Mouse (Mus musculus) spleen, postnatal 14 days (tissue): Measurements from ENCODE around the gene Eef1g.
A peak's percentile ranks its signal among the peaks of the same experiment; 100 is the strongest.
"Not testable (repeated sequence)": the region's sequence is repeated elsewhere in the genome, so short reads cannot be mapped to it uniquely, and the experiment has no call there.

Source experiments
- DNase-seq, 2 experiments: peaks; one replicate each; pipeline ENCODE4 v3.0.0; 2021 to 2022; ENCODE audit warnings: low spot score in 2 of 2

The Eef1g gene

DNA sequence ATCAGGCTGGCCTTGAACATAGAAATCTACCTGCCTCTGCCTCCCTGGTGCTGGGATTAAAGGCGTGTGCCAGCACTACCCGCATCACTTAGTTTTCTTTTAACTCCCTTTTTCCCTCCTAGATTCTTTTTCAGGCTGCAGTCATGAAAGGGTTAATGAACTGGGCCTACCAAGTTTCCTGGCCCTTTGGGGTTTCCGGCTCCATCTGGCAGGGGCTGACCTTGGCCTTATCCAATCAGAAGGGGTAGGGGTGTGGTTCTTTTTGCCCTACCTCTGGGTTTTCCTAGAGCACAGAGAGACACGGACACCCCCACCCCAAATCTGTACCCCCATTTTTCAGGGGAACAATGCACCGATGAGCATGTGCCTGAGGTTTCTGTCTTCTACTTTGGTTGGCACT lies 22.1 kb upstream of the Eef1g start:
- peak; percentile 37 to 55 for DNase-seq

DNA sequence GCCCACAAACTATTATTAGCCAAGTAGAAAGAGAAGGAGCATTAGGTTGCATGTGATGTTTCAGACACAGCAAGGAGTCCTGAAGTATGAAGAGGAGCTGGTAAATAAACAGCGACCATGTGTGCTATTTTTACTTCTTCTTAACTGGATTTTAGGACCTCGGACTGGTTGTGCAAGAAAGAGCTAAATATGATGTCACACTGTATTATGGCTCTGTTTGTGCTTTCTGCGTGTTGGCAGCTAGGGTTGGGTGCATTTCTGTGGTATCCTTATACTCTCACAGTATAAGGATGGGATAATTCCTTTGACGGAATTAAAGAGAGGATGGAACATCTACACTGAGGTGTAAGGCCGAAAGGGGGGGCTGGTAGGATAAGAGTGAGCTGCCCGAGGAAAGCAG lies 21.6 kb upstream of the Eef1g start:
- no peak for DNase-seq

DNA sequence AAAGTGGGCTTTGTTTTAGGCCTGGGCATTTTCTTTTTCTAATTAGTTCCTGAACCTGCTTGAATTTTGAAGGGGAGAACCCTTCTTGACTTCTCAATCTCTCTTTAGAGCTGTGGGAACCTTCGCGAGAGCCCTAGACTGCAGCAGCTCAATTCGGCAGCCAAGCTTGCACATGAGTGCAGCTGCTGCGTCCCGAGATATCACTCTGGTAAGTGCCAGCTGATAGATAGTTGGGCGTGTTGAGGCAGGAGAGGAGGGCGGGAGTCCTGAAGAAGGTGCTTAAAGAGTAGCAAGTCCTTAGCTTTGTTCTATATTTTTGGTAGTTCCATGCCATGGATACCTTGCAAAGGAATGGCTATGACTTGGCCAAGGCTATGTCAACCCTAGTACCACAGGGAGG lies 19.9 kb upstream of the Eef1g start:
- no peak for DNase-seq

DNA sequence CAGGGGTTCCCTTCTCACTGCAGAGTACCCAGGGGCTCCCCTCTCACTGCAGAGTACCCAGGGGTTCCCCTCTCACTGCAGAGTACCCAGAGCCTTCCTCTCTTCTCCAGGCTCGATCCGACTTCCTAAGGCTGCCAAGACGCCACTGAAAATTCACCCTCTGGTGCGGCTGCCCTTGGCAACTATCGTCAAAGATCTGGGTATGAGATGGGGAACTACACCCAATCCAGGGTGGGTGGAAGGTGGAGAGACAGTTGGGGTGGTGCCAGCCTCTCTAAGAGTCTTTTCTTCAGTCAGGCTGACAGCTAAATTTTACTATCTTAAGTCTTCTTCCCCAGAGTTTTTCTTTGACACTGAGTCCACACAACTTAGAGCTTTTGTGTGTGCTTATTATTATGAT lies 16.7 kb upstream of the Eef1g start:
- no peak for DNase-seq

DNA sequence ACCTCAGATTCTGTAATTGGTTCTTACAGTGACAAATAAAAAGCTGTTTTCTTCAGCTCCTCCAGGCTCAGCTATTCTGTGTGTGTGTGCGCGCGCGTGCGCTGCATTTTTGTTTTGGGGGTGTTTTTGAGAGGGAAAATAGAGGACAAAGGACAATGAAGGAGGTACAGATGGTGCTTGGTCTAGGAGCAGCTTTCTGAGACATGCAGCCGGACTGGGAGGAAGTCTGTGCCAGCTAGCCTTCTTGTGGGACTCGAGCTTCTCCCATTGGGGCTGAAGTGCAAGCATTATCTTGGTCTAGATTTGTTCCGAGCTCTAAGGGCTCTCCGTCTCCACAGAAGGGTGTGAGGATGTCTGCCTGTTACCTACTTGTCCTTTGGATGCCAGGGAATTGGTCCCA lies 14.6 kb upstream of the Eef1g start:
- DNase-seq, result no peak

DNA sequence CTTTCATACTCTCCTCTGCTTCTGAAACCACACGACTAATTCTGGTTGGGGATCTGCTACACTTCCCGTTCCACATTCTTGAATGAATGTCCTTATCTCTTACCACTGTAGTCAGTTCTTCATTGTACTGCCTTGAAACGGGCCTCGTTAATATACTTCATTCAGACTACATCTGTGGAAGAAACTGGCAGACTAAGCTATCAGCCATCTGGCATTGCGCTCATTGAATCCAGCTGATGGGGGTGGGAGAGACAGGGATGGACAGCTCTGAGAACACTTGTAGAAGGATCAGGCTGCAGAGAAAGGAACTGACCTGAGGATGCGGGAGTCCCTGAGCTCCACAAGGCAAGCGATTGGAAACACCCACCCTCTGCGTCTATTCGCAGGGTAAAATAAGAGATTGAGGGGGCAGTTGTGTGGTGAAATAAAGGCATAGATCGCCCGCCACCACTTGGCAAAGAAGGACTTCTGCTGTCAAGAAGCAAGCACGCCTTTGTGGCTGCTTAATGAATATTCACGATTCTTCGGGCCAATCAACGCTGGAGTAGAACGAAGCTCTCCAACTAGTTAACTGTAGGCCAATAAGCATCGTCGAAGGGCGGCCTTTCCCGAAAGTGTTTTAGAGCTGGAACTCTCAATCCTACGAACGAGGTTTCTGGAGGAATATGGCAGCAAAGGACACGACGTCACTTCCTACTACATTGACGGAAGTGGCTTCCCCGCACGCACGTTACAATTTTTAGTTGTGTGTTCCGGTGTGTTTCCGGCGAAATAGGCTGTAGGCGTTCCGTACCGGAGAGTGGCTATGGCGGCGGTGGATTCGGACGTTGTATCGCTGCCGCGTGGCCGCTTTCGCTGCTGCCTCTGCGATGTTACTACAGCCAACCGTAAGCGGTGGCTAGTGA lies 13.5 kb upstream of the Eef1g start, which contains the start of gene Tut1:
Gene Tut1 (plus strand): TSS at position 713 of the 905 bp plus-strand sequence.
- DNase-seq, result peak; percentile 72 to 85

DNA sequence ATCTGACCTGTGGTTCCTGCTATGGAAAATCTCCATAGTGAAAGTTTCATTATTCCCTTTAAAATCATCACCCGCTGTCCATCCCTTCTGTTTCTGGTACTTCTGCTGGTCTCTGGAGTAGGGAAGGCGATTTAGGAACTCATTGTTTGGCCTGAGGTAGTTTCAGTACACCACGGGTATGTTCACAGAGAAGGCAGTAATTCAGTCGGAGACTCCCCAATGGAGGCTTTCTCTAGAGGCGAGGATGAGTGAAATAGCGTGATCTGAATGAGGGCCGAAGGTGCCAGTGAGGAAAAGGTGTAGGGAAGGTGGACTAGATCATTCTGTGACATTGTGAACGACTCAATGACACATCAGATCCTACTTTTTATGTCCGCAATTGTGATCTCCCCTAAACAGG lies 12.7 kb upstream of the Eef1g start:
- DNase-seq, result no peak

DNA sequence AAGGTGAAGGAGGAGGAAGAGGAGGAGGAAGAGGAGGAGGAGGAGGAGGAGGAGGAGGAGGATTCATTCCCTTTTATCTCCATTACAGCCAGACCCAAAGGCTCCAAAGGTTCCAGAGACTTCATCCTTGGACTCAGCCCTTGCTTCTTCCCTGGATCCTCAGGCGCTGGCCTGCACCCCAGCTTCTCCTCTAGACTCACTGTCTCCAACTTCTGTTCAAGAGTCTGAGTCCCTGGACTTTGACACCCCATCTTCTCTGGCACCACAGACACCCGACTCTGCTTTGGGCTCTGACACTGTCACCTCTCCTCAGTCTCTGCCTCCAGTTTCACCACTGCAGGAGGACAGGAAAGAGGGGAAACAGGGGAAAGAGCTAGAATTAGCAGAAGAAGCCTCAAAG lies 4.6 kb upstream of the Eef1g start:
- DNase-seq, result no peak

DNA sequence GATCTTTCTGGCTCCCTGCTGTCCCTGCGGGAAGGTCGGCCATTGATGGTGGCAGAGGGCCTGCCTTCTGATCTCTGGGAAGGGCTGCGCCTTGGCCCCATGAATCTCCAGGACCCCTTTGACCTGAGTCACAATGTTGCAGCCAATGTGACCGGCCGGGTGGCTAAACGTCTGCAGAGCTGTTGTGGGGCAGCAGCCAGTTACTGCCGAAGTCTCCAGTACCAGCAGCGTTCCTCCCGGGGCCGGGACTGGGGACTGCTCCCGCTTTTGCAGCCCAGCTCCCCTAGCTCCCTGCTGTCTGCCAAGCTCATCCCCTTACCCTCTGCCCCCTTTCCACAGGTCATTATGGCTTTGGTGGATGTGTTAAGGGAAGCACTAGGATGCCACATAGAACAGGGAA lies 1.8 kb upstream of the Eef1g start:
- DNase-seq, result no peak

DNA sequence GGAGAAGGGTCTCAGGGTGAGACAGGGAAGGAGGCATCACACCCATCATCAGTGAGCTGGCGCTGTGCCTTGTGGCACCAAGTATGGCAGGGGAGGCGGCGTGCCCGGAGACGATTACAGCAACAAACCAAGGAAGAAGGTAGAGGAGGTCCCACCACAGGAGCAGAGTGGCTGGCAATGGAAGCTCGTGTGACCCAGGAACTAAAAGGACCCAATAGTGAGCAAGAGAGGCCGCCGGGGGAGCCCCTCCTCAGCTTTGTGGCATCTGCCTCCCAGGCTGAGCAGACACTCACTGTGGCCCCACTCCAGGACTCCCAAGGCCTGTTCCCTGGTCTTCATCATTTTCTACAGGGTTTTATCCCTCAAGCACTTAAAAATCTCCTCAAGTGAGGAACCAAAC lies 1.1 kb upstream of the Eef1g start:
- DNase-seq, result no peak

DNA sequence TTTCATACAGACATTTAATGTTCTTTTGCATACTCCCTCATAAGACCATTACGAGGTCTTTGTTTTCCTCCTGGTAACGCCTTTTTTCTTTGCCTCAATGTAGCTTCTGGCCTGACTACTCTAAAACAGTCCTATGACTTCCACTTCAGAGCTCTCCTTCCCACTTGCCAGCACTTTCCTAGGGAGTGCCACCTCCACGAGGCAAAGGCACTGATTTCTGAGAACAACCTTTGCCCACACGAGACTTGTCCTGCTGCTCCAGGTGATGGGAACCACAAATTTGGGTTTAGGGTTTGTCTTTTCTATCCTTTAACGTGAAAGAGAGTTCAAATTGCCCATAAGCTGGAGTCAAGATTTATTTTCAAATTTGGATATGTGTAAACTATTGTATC lies 647 bp upstream of the Eef1g start:
- DNase-seq, result no peak

DNA sequence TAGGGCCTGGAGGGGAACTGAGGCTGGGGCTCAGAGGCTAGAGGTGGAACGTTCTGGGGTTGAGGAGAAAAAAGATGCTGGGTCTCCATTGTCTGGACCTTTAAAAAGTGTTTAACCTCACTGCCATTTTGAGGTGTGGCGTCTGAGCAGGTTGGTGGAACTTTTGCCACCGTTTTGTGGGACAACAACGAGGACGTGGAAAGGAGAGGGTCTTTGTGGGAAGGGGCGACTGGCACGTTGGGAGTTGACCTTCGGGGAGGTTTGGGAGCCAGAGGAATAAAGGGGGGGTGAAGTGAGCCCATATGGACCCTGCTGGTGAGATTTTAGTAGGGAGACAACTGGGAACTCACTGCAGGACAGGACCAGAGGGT lies 517 bp downstream of the Eef1g start:
- DNase-seq, result no peak

DNA sequence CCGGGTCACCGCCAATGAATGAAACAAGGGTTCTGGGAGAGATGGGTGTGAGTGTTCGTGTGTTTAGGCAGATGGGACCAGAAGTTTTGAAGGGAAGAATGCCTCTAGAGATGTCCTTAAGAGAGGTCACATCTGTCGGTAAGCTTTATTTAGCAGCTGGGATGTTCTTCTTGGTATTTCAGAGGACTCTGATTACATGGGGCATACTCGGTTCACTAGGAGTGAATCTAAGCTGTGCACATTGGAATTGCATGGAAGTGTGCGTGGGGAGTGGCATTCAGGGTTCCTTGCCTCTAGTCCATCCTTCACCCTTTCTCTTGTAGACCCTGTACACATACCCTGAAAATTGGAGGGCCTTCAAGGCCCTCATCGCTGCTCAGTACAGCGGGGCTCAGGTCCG lies 1.1 kb downstream of the Eef1g start:
- DNase-seq, result no peak

DNA sequence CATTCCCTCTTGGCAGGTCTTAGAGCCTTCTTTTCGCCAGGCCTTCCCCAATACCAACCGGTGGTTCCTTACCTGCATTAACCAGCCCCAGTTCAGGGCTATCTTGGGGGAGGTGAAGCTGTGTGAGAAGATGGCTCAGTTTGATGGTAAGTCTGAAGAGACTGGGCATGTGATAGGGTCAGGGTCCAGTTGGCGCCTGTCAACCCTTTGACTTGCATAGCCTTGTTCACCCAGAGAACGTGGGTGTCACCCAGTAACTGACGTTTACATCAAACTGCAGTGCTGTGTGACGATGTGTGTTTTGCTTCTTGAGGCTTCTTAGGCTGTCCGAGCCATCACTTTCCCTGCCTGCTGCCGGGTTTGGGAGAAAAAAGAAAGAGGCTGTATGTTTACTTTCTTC lies 5.7 kb downstream of the Eef1g start:
- DNase-seq, result not testable (repeated sequence)

DNA sequence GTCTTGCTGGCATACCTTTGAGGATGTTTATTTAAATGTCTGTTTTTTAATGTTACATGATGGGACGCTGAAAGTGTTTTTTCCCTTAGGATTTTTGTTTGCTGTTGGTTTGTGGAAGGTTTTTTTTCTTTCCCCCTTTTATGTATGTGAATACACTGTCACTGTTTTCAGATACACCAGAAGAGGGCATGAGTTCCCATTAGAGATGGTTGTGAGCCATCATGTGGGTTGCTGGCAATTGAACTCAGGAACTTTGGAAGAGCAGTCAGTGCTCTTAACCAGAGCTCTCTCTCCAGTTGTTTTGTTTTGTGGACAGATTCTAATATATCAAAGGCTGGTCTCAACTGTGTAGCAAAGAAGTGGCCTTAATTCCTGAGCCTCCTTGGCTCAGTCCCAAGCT lies 7.8 kb downstream of the Eef1g start:
- no peak for DNase-seq

DNA sequence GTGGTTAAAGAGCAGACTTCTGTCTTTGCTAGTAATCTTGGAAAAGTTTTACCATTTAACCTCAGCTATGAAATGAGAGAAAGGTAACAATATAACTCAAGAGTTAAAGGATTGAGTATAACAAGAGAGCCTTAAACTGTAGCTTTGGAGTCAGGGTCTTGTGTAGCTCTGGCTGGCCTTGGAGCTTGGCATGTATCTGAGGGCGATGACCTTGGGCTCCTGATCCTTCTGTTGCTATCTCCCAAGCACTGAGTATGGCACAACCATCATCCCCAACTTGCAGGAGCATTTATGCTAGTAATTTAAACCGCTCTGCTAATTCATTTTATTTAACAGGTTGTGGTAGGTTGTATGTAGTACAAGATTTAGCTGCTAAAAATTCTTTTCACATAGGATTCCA lies 8.7 kb downstream of the Eef1g start:
- DNase-seq, result no peak

DNA sequence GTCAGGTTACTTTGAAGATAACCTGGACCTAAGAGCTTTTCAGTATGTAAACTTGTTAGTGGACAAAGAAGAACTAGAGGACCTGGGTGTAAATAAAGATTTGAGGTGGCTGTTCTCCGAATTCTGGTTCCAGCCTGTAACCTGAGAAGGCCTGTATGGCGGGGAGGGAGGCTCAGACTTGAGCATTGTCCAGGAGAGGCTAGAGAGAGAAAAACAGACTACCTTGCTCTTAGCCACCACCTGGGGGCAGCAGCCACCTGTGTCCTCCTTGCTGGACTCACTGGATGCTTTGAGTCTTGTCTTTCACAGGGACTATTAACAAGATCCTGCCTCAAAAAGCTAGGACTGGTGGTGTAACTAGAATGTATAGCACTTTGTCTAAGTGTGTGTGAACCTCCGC lies 9.7 kb downstream of the Eef1g start:
- DNase-seq, result no peak

DNA sequence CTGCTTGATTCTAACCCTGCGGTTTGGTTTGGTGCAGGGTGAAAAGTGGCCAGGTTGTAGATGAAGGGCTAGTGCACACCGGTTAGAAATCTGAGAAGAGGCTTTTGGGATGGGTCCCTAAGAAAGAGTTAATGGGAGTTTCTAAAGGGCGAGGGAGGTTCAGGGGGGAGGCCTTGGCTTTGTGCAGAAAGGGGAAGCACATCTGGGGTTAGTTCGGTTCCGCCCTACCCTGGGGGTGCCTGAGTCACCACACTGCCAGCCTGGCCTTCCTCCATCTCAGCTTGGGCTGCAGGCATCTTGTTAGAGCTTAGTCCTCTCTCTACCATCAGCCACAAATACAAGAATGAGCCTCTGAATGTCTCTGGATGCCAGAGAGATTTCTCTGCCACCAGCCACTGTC lies 13.9 kb downstream of the Eef1g start:
- no peak for DNase-seq

DNA sequence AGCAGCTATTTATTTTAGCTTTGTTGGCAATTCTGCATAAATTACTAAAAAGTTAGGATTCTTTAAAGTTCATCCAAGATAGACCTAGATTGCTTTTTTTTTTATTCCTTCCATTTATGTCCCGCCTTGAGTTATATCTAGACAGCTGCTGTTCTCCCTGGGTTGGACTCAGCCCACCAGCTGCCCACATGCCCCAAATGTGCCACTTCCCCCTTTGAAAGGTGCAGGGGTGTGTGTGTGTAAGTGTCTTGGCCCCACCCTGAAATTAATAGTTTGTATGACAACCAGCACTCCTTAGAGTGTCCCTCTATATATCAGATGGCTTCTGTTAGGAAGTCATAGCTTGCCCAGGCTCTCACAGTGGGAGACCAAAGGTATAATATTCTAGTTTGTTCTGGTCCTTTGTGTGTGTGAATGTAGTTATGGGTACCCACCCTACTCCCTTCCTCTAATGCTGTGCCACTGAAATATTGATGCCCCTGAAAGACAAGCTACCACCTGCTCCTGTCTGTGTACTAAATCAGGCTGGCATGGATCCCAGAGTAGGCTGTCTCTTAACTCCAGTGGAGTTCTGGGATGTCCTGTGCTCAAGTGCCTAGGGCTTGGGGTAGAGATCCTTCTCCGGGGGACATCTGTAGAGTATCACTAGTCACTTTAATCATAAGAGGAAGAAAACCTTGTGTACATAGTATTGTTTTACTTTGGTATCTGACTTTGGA lies 14.8 kb downstream of the Eef1g start:
- DNase-seq, result no peak

DNA sequence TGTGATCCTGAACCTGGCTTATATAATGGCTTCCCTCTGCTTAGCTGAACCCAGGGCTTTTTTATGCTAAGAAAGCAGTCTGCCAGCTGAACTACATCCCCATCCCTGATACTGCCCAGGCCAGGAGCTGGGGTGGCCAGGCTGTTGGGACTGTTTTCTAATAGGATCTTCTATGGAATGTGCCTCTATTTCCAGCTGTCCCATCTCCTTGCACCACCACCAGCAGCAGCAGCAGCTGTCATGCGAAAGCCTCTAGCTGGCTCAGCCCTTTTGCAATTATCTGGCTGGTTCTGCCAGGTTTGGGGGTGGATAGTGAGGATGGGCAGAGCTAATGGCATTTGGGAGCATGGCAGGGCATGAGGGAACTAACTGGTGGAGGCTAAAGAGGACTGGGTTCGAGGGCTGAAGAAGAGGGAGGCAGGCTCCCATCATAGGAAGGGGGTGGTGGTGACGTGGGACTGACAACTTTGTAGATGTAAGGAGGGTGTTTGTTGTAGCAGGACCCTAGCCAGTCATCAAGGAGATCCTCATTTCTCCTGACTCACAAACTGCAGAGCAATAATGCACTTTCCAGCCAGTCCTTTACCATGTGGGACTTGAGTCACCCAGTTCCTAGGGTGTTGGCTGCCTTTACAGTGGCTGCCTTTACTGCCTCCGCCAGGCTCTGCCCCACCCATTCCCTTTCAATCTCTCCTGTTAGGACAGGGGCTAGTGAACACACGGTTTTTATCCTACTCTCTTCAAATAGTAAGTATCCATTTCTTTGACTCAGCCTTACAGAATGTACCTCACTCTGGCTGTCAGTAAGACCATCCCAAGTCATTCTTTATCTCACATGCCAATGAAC lies 15.7 kb downstream of the Eef1g start:
- no peak for DNase-seq

DNA sequence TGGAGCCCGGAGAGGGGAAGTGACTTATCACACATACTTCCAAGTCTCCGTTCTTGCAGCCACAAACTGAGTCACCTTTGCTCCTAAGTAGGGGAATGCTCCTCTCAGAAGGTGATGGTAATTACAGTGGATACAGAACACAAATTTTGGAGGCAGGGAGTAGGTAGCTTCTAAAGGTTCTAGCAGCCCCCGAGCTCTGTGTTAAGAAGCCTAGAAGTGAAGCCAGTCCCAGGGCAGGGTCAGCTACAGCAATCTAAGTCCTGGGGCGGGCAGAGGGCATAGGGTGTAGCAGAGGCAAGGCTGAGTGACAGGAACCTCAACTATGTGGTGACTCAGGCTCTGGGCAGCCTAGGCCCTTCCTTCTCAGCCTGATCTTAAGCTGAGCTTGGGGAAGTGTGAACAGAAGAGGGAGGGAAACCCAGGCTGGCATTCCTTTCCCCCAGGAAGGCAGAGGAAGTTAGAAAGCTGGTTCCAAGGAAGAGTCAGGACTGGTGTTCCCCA lies 16.4 kb downstream of the Eef1g start:
- DNase-seq, result no peak

DNA sequence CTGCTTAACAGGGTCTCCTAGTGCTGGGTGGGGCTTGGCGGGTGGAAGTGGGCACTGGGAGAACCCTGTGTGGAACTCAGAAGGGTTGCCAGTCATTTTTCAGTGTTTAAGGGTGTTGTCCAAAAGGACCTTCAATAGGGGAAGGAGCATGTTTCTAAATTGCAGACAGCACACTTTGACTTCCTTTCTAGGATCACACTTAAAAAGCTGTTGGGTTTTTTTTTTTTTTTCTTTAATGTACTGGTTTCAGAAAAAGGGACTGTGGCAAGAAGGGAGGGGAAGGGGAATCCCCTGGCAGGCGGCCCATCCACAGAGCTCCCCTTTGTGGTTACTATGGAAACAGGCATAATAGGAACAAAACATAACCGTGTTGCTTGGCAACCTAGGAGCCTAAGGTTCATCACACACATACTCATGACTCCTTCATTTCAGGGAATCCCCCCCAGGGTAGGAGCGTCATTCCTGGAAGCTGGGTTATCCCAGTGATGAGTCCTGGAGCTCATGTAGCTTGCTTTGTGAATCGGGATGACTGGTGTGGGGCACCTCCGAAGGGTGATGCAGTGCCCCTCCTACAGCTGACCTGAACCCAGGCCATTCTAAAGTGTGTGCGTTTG lies 17.5 kb downstream of the Eef1g start:
- DNase-seq, result no peak
